Mouse (Mus musculus) embryonic fibroblast, embryonic 13.5 days (primary cell): Measurements from ENCODE around the gene Tnnc2.

Source experiments
- CTCF ChIP-seq: IDR thresholded peaks from 2 replicates; pipeline ENCODE4 v1.5.1; 2011; ENCODE audit warnings: mild to moderate bottlenecking, control low read depth, low read length, moderate library complexity, borderline replicate concordance; ENCODE audit not compliant: insufficient read depth
- POLR2A ChIP-seq: IDR thresholded peaks from 2 replicates; pipeline ENCODE4 v1.6.1; 2011; ENCODE audit warnings: low read depth, mild to moderate bottlenecking, control low read depth, low read length, moderate library complexity

- TF ChIP-seq CTCF (no peak), POLR2A (no peak)
Observed at GRCm38 (mm10) chr2:164770279-164770678, 9.5 kb downstream of the Tnnc2 start.
